Mouse (Mus musculus): ENCODE measurements around the gene Nop16. TPM values are rescaled to one million over a fixed set of nuclear protein-coding genes. Genes with fewer than 3 reads are reported as not detected.
A peak's percentile ranks its signal among the peaks of the same experiment; 100 is the strongest.

Gene Nop16
- polyA plus RNA-seq, 1 experiment = 19.0 TPM

- H3K27ac ChIP-seq (ENCODE audit: insufficient read depth, low read depth, low read length) = no peak overlapping the region
- TF ChIP-seq CTCF (conservative IDR thresholded peaks at IDR 0.05; ENCODE audit: insufficient read depth, insufficient read length, low read depth, low read length) (no peak), POLR2A (IDR thresholded peaks at IDR 0.05; ENCODE audit: low read depth, low read length) (no peak)
- H3K27me3 ChIP-seq (replicated peaks; ENCODE audit: control insufficient read depth, insufficient read depth, low read length) = no peaks in the 10 kb centered on the region
- peaks cover 14% of the 10 kb centered on the region; the same call in 1 of the 2 replicates for H3K4me1 ChIP-seq (ENCODE audit: control insufficient read depth, insufficient read depth, low read length)
- WGBS = 85% methylated on average over 3 of the region's 3 CpGs
- H3K36me3 ChIP-seq (ENCODE audit: control insufficient read depth, insufficient read depth, low read length) = no peaks in the 10 kb centered on the region
- no peak overlapping the region for H3K4me3 ChIP-seq (ENCODE audit: insufficient read depth, low read depth, low read length)
- DNase-seq = no peak
Observed at GRCm38 (mm10) chr13:54608002-54608401, 18.1 kb upstream of the Nop16 start.

DNA sequence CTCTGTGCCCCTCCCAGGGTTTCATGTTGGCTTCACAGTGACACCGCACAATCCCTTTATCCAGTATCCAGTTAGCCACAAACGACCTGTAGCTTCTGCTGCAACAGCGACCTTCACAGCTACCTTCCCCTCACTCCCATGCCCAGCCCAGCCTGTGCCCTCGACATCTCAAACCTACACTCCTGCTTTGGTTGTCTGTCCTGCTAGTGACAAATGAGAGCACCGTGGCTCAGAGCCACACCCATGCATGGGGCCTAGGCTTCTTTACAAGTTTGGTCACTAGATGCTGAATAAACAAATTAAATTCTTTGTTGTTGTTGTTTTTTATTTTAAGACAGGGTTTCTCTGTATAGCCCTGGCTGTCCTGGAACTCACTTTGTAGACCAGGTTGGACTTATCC lies 17.3 kb upstream of the Nop16 start:
- Histone ChIP-seq H3K36me3 (ENCODE audit: control insufficient read depth, insufficient read depth, low read length) (no peaks in the 10 kb centered on the region), H3K27me3 (replicated peaks; ENCODE audit: control insufficient read depth, insufficient read depth, low read length) (no peaks in the 10 kb centered on the region), H3K27ac (ENCODE audit: insufficient read depth, low read depth, low read length) (no peak overlapping the region), H3K4me3 (ENCODE audit: insufficient read depth, low read depth, low read length) (no peak overlapping the region), H3K4me1 (ENCODE audit: control insufficient read depth, insufficient read depth, low read length) (peaks cover 14% of the 10 kb centered on the region; the same call in 1 of the 2 replicates)
- no peak for DNase-seq
- 55% methylated on average over 5 of the region's 5 CpGs for WGBS
- TF ChIP-seq CTCF (conservative IDR thresholded peaks at IDR 0.05; ENCODE audit: insufficient read depth, insufficient read length, low read depth, low read length) (no peak), POLR2A (IDR thresholded peaks at IDR 0.05; ENCODE audit: low read depth, low read length) (no peak)

DNA sequence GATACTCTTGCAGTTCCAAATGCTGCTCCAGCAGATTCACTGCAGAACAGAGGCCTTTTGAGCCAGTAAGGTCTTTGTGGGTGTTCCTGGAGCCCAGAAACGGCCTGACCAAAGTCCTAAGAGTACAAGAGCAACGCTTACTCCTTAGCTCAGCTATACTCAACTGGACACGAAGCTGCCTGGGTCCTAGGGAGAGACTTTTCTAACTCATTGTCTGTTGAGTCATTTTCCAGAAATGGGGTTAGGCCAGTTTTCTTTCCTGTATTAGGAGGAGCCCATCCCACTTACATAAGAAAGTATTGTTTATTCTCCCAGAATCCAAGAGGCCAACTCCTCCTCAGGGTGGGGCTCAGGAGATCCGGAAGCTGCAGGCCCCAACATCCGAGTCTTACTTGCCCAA lies 15.5 kb upstream of the Nop16 start:
- H3K4me3 ChIP-seq (ENCODE audit: insufficient read depth, low read depth, low read length) = no peak overlapping the region
- WGBS = 48% methylated on average over 5 of the region's 5 CpGs
- TF ChIP-seq POLR2A (IDR thresholded peaks at IDR 0.05; ENCODE audit: low read depth, low read length) (no peak), CTCF (conservative IDR thresholded peaks at IDR 0.05; ENCODE audit: insufficient read depth, insufficient read length, low read depth, low read length) (no peak)
- DNase-seq = peak; percentile 82
- peaks cover 9% of the 10 kb centered on the region; the same call in 1 of the 2 replicates for H3K4me1 ChIP-seq (ENCODE audit: control insufficient read depth, insufficient read depth, low read length)
- H3K27me3 ChIP-seq (replicated peaks; ENCODE audit: control insufficient read depth, insufficient read depth, low read length) = no peaks in the 10 kb centered on the region
- H3K27ac ChIP-seq (ENCODE audit: insufficient read depth, low read depth, low read length) = peak overlapping the region; percentile 58
- H3K36me3 ChIP-seq (ENCODE audit: control insufficient read depth, insufficient read depth, low read length) = no peaks in the 10 kb centered on the region

GRCm38 (mm10) chr13:54604221-54604620 lies 14.3 kb upstream of the Nop16 start:
- H3K27ac ChIP-seq (ENCODE audit: insufficient read depth, low read depth, low read length) = no peak overlapping the region
- H3K4me1 ChIP-seq (ENCODE audit: control insufficient read depth, insufficient read depth, low read length) = peaks cover 9% of the 10 kb centered on the region; the same call in 1 of the 2 replicates
- TF ChIP-seq CTCF (conservative IDR thresholded peaks at IDR 0.05; ENCODE audit: insufficient read depth, insufficient read length, low read depth, low read length) = no peak
- TF ChIP-seq POLR2A (IDR thresholded peaks at IDR 0.05; ENCODE audit: low read depth, low read length) = no peak

DNA sequence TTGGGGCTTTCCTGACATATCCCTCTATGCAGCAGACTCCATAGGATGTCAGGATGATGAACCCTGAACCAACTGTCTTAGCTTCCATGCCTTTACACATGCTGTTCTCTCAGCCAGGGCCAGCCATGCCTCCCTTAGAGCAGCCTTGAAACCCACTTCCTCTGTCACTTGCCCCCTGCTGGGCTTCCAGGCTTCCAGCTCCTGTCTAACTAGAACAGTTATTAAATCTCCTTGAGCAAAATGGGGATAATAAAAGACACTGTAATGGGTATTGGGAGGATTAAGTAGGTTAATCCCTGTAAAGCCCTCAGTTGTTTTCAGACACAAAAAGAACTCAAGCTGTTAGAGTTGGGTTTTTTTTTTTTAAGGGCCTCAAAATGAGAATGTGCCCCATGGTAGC lies 13.6 kb upstream of the Nop16 start:
- no peaks in the 10 kb centered on the region for H3K36me3 ChIP-seq (ENCODE audit: control insufficient read depth, insufficient read depth, low read length)
- no peak overlapping the region for H3K27ac ChIP-seq (ENCODE audit: insufficient read depth, low read depth, low read length)
- H3K27me3 ChIP-seq (replicated peaks; ENCODE audit: control insufficient read depth, insufficient read depth, low read length) = no peaks in the 10 kb centered on the region
- H3K4me3 ChIP-seq (ENCODE audit: insufficient read depth, low read depth, low read length) = no peak overlapping the region
- H3K4me1 ChIP-seq (ENCODE audit: control insufficient read depth, insufficient read depth, low read length) = peaks cover 9% of the 10 kb centered on the region; the same call in 1 of the 2 replicates
- DNase-seq = no peak
- TF ChIP-seq CTCF (conservative IDR thresholded peaks at IDR 0.05; ENCODE audit: insufficient read depth, insufficient read length, low read depth, low read length) = no peak
- no peak for TF ChIP-seq POLR2A (IDR thresholded peaks at IDR 0.05; ENCODE audit: low read depth, low read length)

More at GRCm38 (mm10) chr13:54604221-54604620, 14.3 kb upstream of the Nop16 start:
- DNase-seq = no peak
- WGBS = 76% methylated on average over 4 of the region's 4 CpGs
- no peaks in the 10 kb centered on the region for H3K36me3 ChIP-seq (ENCODE audit: control insufficient read depth, insufficient read depth, low read length)
- H3K4me3 ChIP-seq (ENCODE audit: insufficient read depth, low read depth, low read length) = no peak overlapping the region
- H3K27me3 ChIP-seq (replicated peaks; ENCODE audit: control insufficient read depth, insufficient read depth, low read length) = no peaks in the 10 kb centered on the region

DNA sequence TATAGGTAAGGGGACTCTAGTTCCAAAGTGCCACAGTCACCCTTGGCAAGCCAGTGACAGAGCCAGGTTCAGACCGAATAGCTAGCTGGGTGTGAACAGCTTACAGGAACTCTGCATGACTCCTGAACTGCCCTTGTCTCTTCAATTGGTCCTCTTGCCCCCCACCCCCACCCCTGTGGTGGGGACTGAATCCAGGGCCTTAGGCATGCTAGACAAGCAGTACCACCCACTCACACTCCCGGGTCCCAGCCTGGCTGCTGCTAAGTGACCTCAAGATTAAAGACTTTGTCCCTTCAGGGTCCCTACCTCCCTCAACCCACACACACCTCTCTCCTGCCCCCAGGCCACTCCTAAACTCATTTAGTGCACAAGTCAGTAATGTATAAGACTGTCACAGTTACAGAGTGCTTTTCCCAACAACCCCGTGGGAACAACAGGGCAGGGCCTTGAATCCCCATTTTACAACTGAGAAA lies 12.8 kb upstream of the Nop16 start:
- Histone ChIP-seq H3K27ac (ENCODE audit: insufficient read depth, low read depth, low read length) (no peak overlapping the region; the same call in 1 of the 2 replicates), H3K4me3 (ENCODE audit: insufficient read depth, low read depth, low read length) (no peak overlapping the region), H3K36me3 (ENCODE audit: control insufficient read depth, insufficient read depth, low read length) (no peaks in the 10 kb centered on the region), H3K27me3 (replicated peaks; ENCODE audit: control insufficient read depth, insufficient read depth, low read length) (no peaks in the 10 kb centered on the region), H3K4me1 (ENCODE audit: control insufficient read depth, insufficient read depth, low read length) (peaks cover 9% of the 10 kb centered on the region; the same call in 1 of the 2 replicates)
- no peak for TF ChIP-seq POLR2A (IDR thresholded peaks at IDR 0.05; ENCODE audit: low read depth, low read length)
- no peak for TF ChIP-seq CTCF (conservative IDR thresholded peaks at IDR 0.05; ENCODE audit: insufficient read depth, insufficient read length, low read depth, low read length)
- 26% methylated on average over 3 of the region's 3 CpGs for WGBS
- DNase-seq = no peak

- no peak for DNase-seq
- Histone ChIP-seq H3K4me3 (ENCODE audit: insufficient read depth, low read depth, low read length) (no peak overlapping the region), H3K4me1 (ENCODE audit: control insufficient read depth, insufficient read depth, low read length) (peaks cover 11% of the 10 kb centered on the region; the same call in 1 of the 2 replicates), H3K27me3 (replicated peaks; ENCODE audit: control insufficient read depth, insufficient read depth, low read length) (no peaks in the 10 kb centered on the region), H3K27ac (ENCODE audit: insufficient read depth, low read depth, low read length) (no peak overlapping the region), H3K36me3 (ENCODE audit: control insufficient read depth, insufficient read depth, low read length) (no peaks in the 10 kb centered on the region)
- no peak for TF ChIP-seq POLR2A (IDR thresholded peaks at IDR 0.05; ENCODE audit: low read depth, low read length)
- no peak for TF ChIP-seq CTCF (conservative IDR thresholded peaks at IDR 0.05; ENCODE audit: insufficient read depth, insufficient read length, low read depth, low read length)
- WGBS = 84% methylated on average over 12 of the region's 12 CpGs
Observed at GRCm38 (mm10) chr13:54598622-54599143, 8.8 kb upstream of the Nop16 start.
